Mouse (Mus musculus): ENCODE results near the gene Proca1. TPM values are rescaled to one million over a fixed set of nuclear protein-coding genes. Genes with fewer than 3 reads are reported as not detected.

Gene Proca1
- total RNA-seq, 1 experiment = 0.80 TPM

DNA sequence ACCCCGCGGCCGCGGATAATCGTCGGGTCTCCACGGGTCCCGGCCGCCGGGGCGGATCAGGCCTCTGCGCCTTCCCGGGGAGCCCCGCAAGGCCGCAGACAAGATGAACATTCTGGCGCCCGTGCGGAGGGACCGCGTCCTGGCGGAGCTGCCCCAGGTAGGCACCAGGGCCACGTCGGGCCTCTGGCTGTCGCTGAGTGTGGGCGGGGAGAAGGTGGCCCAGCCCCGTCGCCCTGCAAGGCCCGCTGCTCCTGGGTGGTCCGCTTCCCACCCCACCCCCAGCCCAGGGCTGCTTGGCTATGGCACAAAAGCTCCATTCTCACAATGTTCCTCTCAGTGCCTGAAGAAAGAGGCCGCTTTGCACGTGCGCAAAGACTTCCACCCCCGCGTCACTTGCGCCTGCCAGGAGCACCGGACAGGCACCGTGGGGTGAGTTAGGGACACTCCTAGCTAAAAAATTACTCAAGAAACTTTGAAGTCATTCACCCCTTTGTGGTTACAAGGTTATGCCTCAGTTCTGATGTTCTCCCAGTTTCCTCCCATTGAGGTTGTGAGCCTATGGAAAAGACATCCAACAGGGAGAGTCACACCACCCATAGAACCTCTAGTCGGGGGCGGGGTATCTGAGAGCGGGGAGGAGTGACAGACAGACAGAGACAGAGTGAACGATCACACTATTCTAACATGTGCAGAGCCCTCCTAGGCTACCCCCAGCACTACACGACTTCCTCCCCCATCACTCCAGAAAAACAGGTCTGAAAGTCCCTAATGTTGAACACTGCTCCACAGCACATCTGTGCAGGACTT is 3.8 kb upstream of the Proca1 start:
- Histone ChIP-seq H3K36me3 (ENCODE audit: control insufficient read depth, insufficient read depth, low read length, poor library complexity, severe bottlenecking) (peaks cover 14% of the 10 kb centered on the region), H3K4me1 (ENCODE audit: control insufficient read depth in 2 of 2, insufficient read depth in 2 of 2, low read length in 2 of 2, poor library complexity in 1 of 2) (peaks cover 6 to 9% of the 10 kb centered on the region in 2 experiments), H3K4me3 (ENCODE audit: insufficient read depth in 1 of 2, low read depth in 1 of 2, low read length in 2 of 2, poor library complexity in 1 of 2, severe bottlenecking in 1 of 2) (peak overlapping the region; percentile 88 to 94), H3K27ac (ENCODE audit: insufficient read depth, low read depth, low read length, poor library complexity, severe bottlenecking) (peak overlapping the region; percentile 74), H3K9ac (ENCODE audit: insufficient read depth, low read depth, low read length, poor library complexity, severe bottlenecking) (peak overlapping the region; percentile 94), H3K9me3 (ENCODE audit: control insufficient read depth, insufficient read depth, low read depth, low read length) (no peaks in the 10 kb centered on the region)
- in situ Hi-C loops (cut with MboI; ENCODE audit: low sequenced_read_pairs in 2 of 2, unreplicated experiment in 2 of 2) = no loop called here
- TF ChIP-seq ZC3H11A (IDR thresholded peaks at IDR 0.05; ENCODE audit: borderline replicate concordance, low read depth, low read length) = no peak
- no peak for TF ChIP-seq MAFK (IDR thresholded peaks at IDR 0.05; ENCODE audit: insufficient read depth, low read depth, low read length)
- no peak for DNase-seq (ENCODE audit: low read depth, low spot score)

DNA sequence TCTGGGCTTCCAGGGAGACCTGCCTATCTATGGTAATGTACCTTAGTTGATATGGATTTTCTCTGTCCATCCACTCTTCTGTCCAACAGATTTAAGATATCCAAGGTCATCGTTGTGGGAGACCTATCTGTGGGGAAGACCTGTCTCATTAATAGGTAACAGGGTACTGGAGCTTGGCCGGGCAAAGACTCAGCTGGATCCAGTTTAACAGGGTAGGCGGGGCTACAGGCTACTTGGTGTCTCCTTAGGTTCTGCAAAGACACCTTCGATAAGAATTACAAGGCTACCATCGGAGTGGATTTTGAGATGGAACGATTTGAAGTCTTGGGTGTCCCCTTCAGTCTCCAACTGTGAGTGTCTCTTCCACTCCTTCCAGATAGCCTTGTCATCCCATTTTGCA is 3.2 kb upstream of the Proca1 start:
- in situ Hi-C loops (cut with MboI; ENCODE audit: low sequenced_read_pairs in 2 of 2, unreplicated experiment in 2 of 2) = no loop called here
- H3K4me3 ChIP-seq (ENCODE audit: insufficient read depth in 1 of 2, low read depth in 1 of 2, low read length in 2 of 2, poor library complexity in 1 of 2, severe bottlenecking in 1 of 2) = peak overlapping the region; percentile 88 to 94; a peak in 3 of 4 replicates
- no peak overlapping the region for H3K27ac ChIP-seq (ENCODE audit: insufficient read depth, low read depth, low read length, poor library complexity, severe bottlenecking)
- H3K9me3 ChIP-seq (ENCODE audit: control insufficient read depth, insufficient read depth, low read depth, low read length) = no peaks in the 10 kb centered on the region
- TF ChIP-seq CHD2 (IDR thresholded peaks at IDR 0.05; ENCODE audit: low read depth, low read length) = no peak
- DNase-seq (ENCODE audit: low read depth, low spot score) = no peak
- peaks cover 6 to 10% of the 10 kb centered on the region in 2 experiments for H3K4me1 ChIP-seq (ENCODE audit: control insufficient read depth in 2 of 2, insufficient read depth in 2 of 2, low read length in 2 of 2, poor library complexity in 1 of 2)
- H3K36me3 ChIP-seq (ENCODE audit: control insufficient read depth, insufficient read depth, low read length, poor library complexity, severe bottlenecking) = peaks cover 14% of the 10 kb centered on the region
- H3K9ac ChIP-seq (ENCODE audit: insufficient read depth, low read depth, low read length, poor library complexity, severe bottlenecking) = no peak overlapping the region

- Histone ChIP-seq H3K9me3 (ENCODE audit: control insufficient read depth, insufficient read depth, low read depth, low read length) (no peaks in the 10 kb centered on the region), H3K27ac (ENCODE audit: insufficient read depth, low read depth, low read length, poor library complexity, severe bottlenecking) (peak overlapping the region; percentile 42; the same call in 1 of the 2 replicates), H3K4me1 (ENCODE audit: control insufficient read depth in 2 of 2, insufficient read depth in 2 of 2, low read length in 2 of 2, poor library complexity in 1 of 2) (peaks cover 6 to 14% of the 10 kb centered on the region in 2 experiments), H3K4me3 (ENCODE audit: insufficient read depth in 1 of 2, low read depth in 1 of 2, low read length in 2 of 2, poor library complexity in 1 of 2, severe bottlenecking in 1 of 2) (peak overlapping the region; percentile 84 to 94), H3K36me3 (ENCODE audit: control insufficient read depth, insufficient read depth, low read length, poor library complexity, severe bottlenecking) (peaks cover 14% of the 10 kb centered on the region), H3K9ac (ENCODE audit: insufficient read depth, low read depth, low read length, poor library complexity, severe bottlenecking) (peak overlapping the region; percentile 55; the same call in 1 of the 2 replicates)
- no peak for TF ChIP-seq ZNF384 (IDR thresholded peaks at IDR 0.05; ENCODE audit: low read depth, low read length)
- in situ Hi-C loops (cut with MboI; ENCODE audit: low sequenced_read_pairs in 2 of 2, unreplicated experiment in 2 of 2) = no loop called here
- DNase-seq (ENCODE audit: low read depth, low spot score) = no peak
Observed at GRCm38 (mm10) chr11:78194411-78195100, 1.4 kb downstream of the Proca1 start.

GRCm38 (mm10) chr11:78195101-78195863 is 2.1 kb downstream of the Proca1 start:
- TF ChIP-seq MAFK (IDR thresholded peaks at IDR 0.05; ENCODE audit: insufficient read depth, low read depth, low read length) (no peak), ZNF384 (IDR thresholded peaks at IDR 0.05; ENCODE audit: low read depth, low read length) (0 out of 2 replicates have a peak, but pooled peaks have one; percentile 64)
- in situ Hi-C loops (cut with MboI; ENCODE audit: low sequenced_read_pairs in 2 of 2, unreplicated experiment in 2 of 2) = no loop called here

More at GRCm38 (mm10) chr11:78195101-78195863, 2.1 kb downstream of the Proca1 start:
- H3K4me3 ChIP-seq (ENCODE audit: insufficient read depth in 1 of 2, low read depth in 1 of 2, low read length in 2 of 2, poor library complexity in 1 of 2, severe bottlenecking in 1 of 2) = peak overlapping the region; percentile 84 to 94
- H3K36me3 ChIP-seq (ENCODE audit: control insufficient read depth, insufficient read depth, low read length, poor library complexity, severe bottlenecking) = peaks cover 13% of the 10 kb centered on the region
- H3K9me3 ChIP-seq (ENCODE audit: control insufficient read depth, insufficient read depth, low read depth, low read length) = no peaks in the 10 kb centered on the region
- peak overlapping the region; percentile 55; the same call in 1 of the 2 replicates for H3K9ac ChIP-seq (ENCODE audit: insufficient read depth, low read depth, low read length, poor library complexity, severe bottlenecking)
- peaks cover 3 to 8% of the 10 kb centered on the region in 2 experiments; a peak in 3 of 4 replicates for H3K4me1 ChIP-seq (ENCODE audit: control insufficient read depth in 2 of 2, insufficient read depth in 2 of 2, low read length in 2 of 2, poor library complexity in 1 of 2)
- DNase-seq (ENCODE audit: low read depth, low spot score) = no peak
- no peak overlapping the region for H3K27ac ChIP-seq (ENCODE audit: insufficient read depth, low read depth, low read length, poor library complexity, severe bottlenecking)

Measured in ES-E14 (cell line).